Mouse (Mus musculus): ENCODE results near the gene 1500009L16Rik. TPM values are rescaled to one million over a fixed set of nuclear protein-coding genes. Genes with fewer than 3 reads are reported as not detected.
A peak's percentile ranks its signal among the peaks of the same experiment; 100 is the strongest.

The 1500009L16Rik gene
- polyA plus RNA-seq, 1 experiment from 2014 or later, result 61.5 TPM

DNA sequence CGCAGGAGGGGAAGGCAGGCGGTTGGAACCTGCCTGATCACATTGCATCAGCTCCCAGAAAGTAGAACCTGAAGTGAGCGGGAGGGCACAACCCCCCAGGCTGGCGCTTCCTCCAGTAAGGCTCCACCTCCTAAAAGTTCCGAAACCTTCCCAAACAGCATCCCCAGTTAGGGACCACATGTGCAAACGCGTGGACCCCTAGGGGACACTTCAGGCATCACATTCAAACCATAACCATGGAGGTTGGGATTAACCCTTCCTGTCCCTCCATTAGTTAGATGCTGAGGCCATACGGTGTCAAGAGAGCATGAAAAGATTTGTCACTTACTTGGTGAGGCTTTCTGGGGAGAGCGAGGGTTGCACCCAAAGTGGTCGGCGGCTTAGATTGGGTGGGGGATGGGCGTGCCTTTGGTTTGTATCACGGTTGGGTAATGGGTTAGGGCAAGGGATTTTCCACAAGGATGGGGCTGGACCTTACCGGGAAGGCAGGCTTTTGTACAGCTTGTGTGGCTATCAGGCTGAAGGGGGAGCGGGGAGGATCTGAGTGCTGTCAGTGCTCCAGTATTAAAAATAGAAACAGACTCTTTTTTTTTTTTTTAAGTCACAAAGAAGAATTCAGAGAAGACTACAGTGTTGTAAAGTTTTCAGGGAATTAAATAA, 16.5 kb downstream of the 1500009L16Rik start:
- ATAC-seq (no peak), DNase-seq (ENCODE audit: low spot score) (no peak)
- H3K4me3 ChIP-seq (ENCODE audit: low read depth, low read length), result no peak overlapping the region
- 0 out of 2 replicates have a peak, but pooled peaks cover 2% of the 10 kb centered on the region for H3K9me3 ChIP-seq (replicated peaks; ENCODE audit: control insufficient read depth, low read length)
- 88% methylated on average over 15 of the region's 15 CpGs for WGBS
- no peak overlapping the region for H3K9ac ChIP-seq (ENCODE audit: low read length)
- no peak overlapping the region for H3K4me2 ChIP-seq (ENCODE audit: low read length)
- H3K27ac ChIP-seq (ENCODE audit: low read depth, low read length), result no peak overlapping the region
- H3K27me3 ChIP-seq (replicated peaks; ENCODE audit: control insufficient read depth, insufficient read depth, low read length), result no peaks in the 10 kb centered on the region
- no peaks in the 10 kb centered on the region for H3K36me3 ChIP-seq (ENCODE audit: control insufficient read depth, insufficient read depth, low read length)
- H3K4me1 ChIP-seq (ENCODE audit: control insufficient read depth, insufficient read depth, low read length), result no peaks in the 10 kb centered on the region

GRCm38 (mm10) chr10:83744656-83745055, 22.0 kb downstream of the 1500009L16Rik start:
- ATAC-seq, result no peak
- no peak overlapping the region for H3K27ac ChIP-seq (ENCODE audit: low read depth, low read length)
- no peak overlapping the region for H3K4me3 ChIP-seq (ENCODE audit: low read depth, low read length)
- no peaks in the 10 kb centered on the region for H3K27me3 ChIP-seq (replicated peaks; ENCODE audit: control insufficient read depth, insufficient read depth, low read length)
- H3K9me3 ChIP-seq (replicated peaks; ENCODE audit: control insufficient read depth, low read length), result 0 out of 2 replicates have a peak, but pooled peaks cover 2% of the 10 kb centered on the region
- no peak overlapping the region for H3K9ac ChIP-seq (ENCODE audit: low read length)
- no peaks in the 10 kb centered on the region for H3K36me3 ChIP-seq (ENCODE audit: control insufficient read depth, insufficient read depth, low read length)
- H3K4me2 ChIP-seq (ENCODE audit: low read length), result no peak overlapping the region
- no peak for DNase-seq (ENCODE audit: low spot score)
- WGBS, result 94% methylated on average over 3 of the region's 3 CpGs
- no peaks in the 10 kb centered on the region for H3K4me1 ChIP-seq (ENCODE audit: control insufficient read depth, insufficient read depth, low read length)

GRCm38 (mm10) chr10:83753056-83753455, 30.4 kb downstream of the 1500009L16Rik start:
- Histone ChIP-seq H3K36me3 (ENCODE audit: control insufficient read depth, insufficient read depth, low read length) (no peaks in the 10 kb centered on the region), H3K4me1 (ENCODE audit: control insufficient read depth, insufficient read depth, low read length) (no peaks in the 10 kb centered on the region), H3K27ac (ENCODE audit: low read depth, low read length) (no peak overlapping the region), H3K27me3 (replicated peaks; ENCODE audit: control insufficient read depth, insufficient read depth, low read length) (no peaks in the 10 kb centered on the region), H3K4me2 (ENCODE audit: low read length) (no peak overlapping the region), H3K4me3 (ENCODE audit: low read depth, low read length) (no peak overlapping the region), H3K9ac (ENCODE audit: low read length) (no peak overlapping the region), H3K9me3 (replicated peaks; ENCODE audit: control insufficient read depth, low read length) (no peaks in the 10 kb centered on the region)
- 96% methylated on average over 1 of the region's 1 CpGs for WGBS
- DNase-seq (ENCODE audit: low spot score) (no peak), ATAC-seq (no peak)

DNA sequence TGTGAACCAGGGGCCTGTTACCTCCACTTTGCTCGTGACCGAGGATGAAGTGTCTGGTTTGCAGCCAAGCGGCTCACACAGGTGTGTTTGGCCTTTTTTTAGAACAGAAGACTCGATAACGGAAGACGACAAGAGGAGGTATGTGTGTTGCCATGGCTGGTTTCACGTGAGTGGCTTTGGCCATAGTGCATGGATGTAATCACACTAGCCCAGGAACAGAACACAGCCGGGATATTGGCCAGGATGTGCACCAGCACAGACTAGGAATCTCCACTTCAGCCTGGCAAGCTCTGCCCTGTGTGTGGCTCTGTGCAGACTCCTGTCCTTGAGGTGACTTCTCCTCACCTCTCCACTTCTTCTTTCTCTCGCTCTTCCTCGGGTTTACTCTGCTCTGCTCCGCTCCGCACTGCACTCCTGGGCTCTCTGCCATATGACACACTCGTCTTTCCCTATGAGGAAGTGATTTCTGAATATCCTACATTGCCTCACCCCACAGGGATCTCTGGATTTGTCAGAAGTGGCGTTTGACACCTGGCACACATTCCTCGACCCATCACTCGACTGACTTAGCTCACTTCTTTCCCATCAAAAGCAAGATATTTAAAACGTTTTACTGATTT, 34.8 kb downstream of the 1500009L16Rik start:
- Histone ChIP-seq H3K4me2 (ENCODE audit: low read length) (no peak overlapping the region), H3K27me3 (replicated peaks; ENCODE audit: control insufficient read depth, insufficient read depth, low read length) (no peaks in the 10 kb centered on the region), H3K36me3 (ENCODE audit: control insufficient read depth, insufficient read depth, low read length) (no peaks in the 10 kb centered on the region), H3K9me3 (replicated peaks; ENCODE audit: control insufficient read depth, low read length) (no peaks in the 10 kb centered on the region), H3K4me3 (ENCODE audit: low read depth, low read length) (no peak overlapping the region), H3K9ac (ENCODE audit: low read length) (no peak overlapping the region), H3K27ac (ENCODE audit: low read depth, low read length) (no peak overlapping the region), H3K4me1 (ENCODE audit: control insufficient read depth, insufficient read depth, low read length) (no peaks in the 10 kb centered on the region)
- WGBS, result 87% methylated on average over 17 of the region's 17 CpGs
- DNase-seq (ENCODE audit: low spot score) (peak; percentile 10), ATAC-seq (no peak)

GRCm38 (mm10) chr10:83758732-83759131, 36.1 kb downstream of the 1500009L16Rik start:
- ATAC-seq (no peak), DNase-seq (ENCODE audit: low spot score) (no peak)
- Histone ChIP-seq H3K9ac (ENCODE audit: low read length) (no peak overlapping the region), H3K4me1 (ENCODE audit: control insufficient read depth, insufficient read depth, low read length) (no peaks in the 10 kb centered on the region), H3K4me2 (ENCODE audit: low read length) (no peak overlapping the region), H3K27ac (ENCODE audit: low read depth, low read length) (no peak overlapping the region), H3K4me3 (ENCODE audit: low read depth, low read length) (no peak overlapping the region), H3K9me3 (replicated peaks; ENCODE audit: control insufficient read depth, low read length) (no peaks in the 10 kb centered on the region), H3K27me3 (replicated peaks; ENCODE audit: control insufficient read depth, insufficient read depth, low read length) (no peaks in the 10 kb centered on the region), H3K36me3 (ENCODE audit: control insufficient read depth, insufficient read depth, low read length) (no peaks in the 10 kb centered on the region)
- 70% methylated on average over 13 of the region's 13 CpGs for whole genome bisulfite sequencing

DNA sequence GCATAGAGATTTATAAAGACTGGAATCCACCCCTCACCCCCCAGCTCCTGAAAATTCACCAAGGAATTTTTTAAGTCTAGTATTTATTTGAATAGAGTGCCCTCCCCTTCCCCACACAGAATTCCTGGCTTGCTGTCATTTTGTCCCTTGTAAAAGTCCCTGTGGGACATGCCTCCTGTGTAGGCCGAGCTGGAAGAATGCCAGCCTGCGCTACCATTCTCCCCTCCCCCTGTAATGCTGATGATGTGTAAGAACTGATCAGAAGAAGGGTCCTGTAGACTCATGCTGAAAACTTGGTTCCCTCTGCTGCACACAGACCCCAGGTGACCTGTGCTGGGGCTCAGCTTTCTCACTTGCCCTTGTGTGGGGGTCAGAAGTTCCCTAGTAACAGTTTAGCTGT, 37.9 kb downstream of the 1500009L16Rik start:
- Histone ChIP-seq H3K36me3 (ENCODE audit: control insufficient read depth, insufficient read depth, low read length) (no peaks in the 10 kb centered on the region), H3K9me3 (replicated peaks; ENCODE audit: control insufficient read depth, low read length) (no peaks in the 10 kb centered on the region), H3K4me3 (ENCODE audit: low read depth, low read length) (no peak overlapping the region), H3K4me1 (ENCODE audit: control insufficient read depth, insufficient read depth, low read length) (no peaks in the 10 kb centered on the region), H3K27ac (ENCODE audit: low read depth, low read length) (no peak overlapping the region), H3K4me2 (ENCODE audit: low read length) (no peak overlapping the region), H3K27me3 (replicated peaks; ENCODE audit: control insufficient read depth, insufficient read depth, low read length) (no peaks in the 10 kb centered on the region), H3K9ac (ENCODE audit: low read length) (no peak overlapping the region)
- DNase-seq (ENCODE audit: low spot score), result peak; percentile 24
- ATAC-seq, result no peak
- WGBS, result 58% methylated on average over 2 of the region's 2 CpGs

DNA sequence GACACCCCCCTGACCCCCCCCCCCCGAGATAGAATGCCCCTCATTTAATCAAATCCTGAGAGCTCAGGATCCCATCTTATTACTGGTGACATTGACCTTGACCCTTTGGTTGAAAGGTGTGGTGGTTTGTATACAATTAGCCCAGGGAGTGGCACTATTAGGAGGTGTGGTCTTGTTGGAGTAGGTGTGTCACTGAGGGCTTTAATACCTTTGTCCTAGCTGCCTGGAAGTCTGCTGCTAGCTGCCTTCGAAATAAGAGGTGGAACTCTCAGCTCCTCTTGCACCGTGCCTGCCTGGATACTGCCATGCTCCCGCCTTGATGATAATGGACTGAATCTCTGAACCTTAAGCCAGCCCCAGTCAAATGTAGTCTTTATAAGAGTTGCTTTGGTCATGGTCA, 41.2 kb downstream of the 1500009L16Rik start:
- no peak for ATAC-seq
- DNase-seq (ENCODE audit: low spot score), result no peak
- no peaks in the 10 kb centered on the region for H3K36me3 ChIP-seq (ENCODE audit: control insufficient read depth, insufficient read depth, low read length)
- no peak overlapping the region for H3K4me2 ChIP-seq (ENCODE audit: low read length)
- no peaks in the 10 kb centered on the region for H3K27me3 ChIP-seq (replicated peaks; ENCODE audit: control insufficient read depth, insufficient read depth, low read length)
- H3K9ac ChIP-seq (ENCODE audit: low read length), result no peak overlapping the region
- WGBS, result 90% methylated on average over 4 of the region's 4 CpGs
- no peaks in the 10 kb centered on the region for H3K9me3 ChIP-seq (replicated peaks; ENCODE audit: control insufficient read depth, low read length)
- H3K27ac ChIP-seq (ENCODE audit: low read depth, low read length), result no peak overlapping the region
- H3K4me3 ChIP-seq (ENCODE audit: low read depth, low read length), result no peak overlapping the region
- no peaks in the 10 kb centered on the region for H3K4me1 ChIP-seq (ENCODE audit: control insufficient read depth, insufficient read depth, low read length)

DNA sequence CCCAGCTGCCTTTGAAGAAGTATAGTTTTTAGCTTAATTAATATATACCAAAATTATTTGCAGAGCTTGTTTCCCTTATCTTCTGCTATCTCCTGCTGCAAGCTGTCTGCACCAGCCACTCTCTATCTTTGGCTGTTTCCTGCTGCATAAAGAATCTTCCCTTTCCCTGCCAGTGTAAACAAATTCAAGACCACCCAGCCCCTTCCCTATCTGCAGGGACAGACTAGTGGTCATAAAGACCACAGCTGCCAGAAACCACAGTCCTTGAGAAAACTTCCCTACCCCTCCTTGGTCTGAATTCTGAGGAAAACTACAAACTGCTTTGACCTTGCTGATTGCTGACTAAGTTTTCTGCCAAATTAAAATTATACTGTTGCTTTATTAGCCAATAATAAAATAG, 44.2 kb downstream of the 1500009L16Rik start:
- no peaks in the 10 kb centered on the region for H3K9me3 ChIP-seq (replicated peaks; ENCODE audit: control insufficient read depth, low read length)
- H3K36me3 ChIP-seq (ENCODE audit: control insufficient read depth, insufficient read depth, low read length), result no peaks in the 10 kb centered on the region
- H3K27me3 ChIP-seq (replicated peaks; ENCODE audit: control insufficient read depth, insufficient read depth, low read length), result no peaks in the 10 kb centered on the region
- no peak overlapping the region for H3K4me3 ChIP-seq (ENCODE audit: low read depth, low read length)
- ATAC-seq, result no peak
- no peak for DNase-seq (ENCODE audit: low spot score)
- H3K4me1 ChIP-seq (ENCODE audit: control insufficient read depth, insufficient read depth, low read length), result no peaks in the 10 kb centered on the region
- no peak overlapping the region for H3K4me2 ChIP-seq (ENCODE audit: low read length)
- H3K9ac ChIP-seq (ENCODE audit: low read length), result no peak overlapping the region
- no peak overlapping the region for H3K27ac ChIP-seq (ENCODE audit: low read depth, low read length)

DNA sequence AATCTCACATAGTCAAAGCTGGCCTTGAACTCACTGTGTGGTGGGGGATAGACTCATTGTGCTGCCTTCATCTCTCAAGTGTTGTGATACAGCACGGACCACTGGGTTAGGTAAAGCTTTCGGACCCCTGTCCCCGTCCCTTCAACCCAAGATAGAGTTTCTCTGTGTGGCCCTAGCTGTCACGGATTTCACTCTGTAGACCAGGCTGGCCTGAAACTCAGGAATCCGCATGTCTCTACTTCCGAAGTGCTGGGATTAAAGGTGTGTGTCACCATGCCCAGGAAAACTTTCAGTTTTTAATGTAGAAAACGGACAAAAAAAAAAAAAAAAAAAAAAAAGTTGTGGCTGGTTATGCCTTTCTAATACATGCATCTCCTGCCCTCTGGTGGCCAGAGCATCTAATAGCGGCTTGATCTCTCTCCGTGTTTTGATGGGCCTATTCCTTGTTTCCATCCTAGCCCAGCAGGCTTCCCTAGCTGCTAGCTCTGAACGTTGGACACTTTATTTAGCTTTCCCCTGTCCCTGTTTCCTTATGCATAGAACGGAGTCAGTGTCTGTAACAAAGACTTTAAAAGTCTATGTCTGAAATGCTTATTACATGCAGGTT, 53.7 kb downstream of the 1500009L16Rik start:
- Histone ChIP-seq H3K36me3 (ENCODE audit: control insufficient read depth, insufficient read depth, low read length) (no peaks in the 10 kb centered on the region), H3K9ac (ENCODE audit: low read length) (no peak overlapping the region), H3K4me3 (ENCODE audit: low read depth, low read length) (no peak overlapping the region), H3K27me3 (replicated peaks; ENCODE audit: control insufficient read depth, insufficient read depth, low read length) (no peaks in the 10 kb centered on the region), H3K4me1 (ENCODE audit: control insufficient read depth, insufficient read depth, low read length) (no peaks in the 10 kb centered on the region), H3K4me2 (ENCODE audit: low read length) (no peak overlapping the region), H3K27ac (ENCODE audit: low read depth, low read length) (no peak overlapping the region), H3K9me3 (replicated peaks; ENCODE audit: control insufficient read depth, low read length) (no peaks in the 10 kb centered on the region; the same call in 1 of the 2 replicates)
- peak; percentile 89 for DNase-seq (ENCODE audit: low spot score)
- no peak for ATAC-seq
- whole genome bisulfite sequencing, result 48% methylated on average over 11 of the region's 11 CpGs
